Mouse (Mus musculus) E14TG2a.4 (cell line): ENCODE data around the gene Pkd1.

ENCODE experiments used
- H3K27me3 ChIP-seq: 2 replicates; pipeline ENCODE4 v1.6.1; 2014; ENCODE audit warnings: low read length, control low read depth; ENCODE audit not compliant: insufficient read depth
- H3K36me3 ChIP-seq: 2 replicates; pipeline ENCODE4 v1.6.1; 2014; ENCODE audit warnings: low read length, control low read depth; ENCODE audit not compliant: insufficient read depth
- H3K4me1 ChIP-seq: replicated peaks from 2 replicates; pipeline ENCODE4 v1.6.1; 2014; ENCODE audit warnings: low read depth, low read length, control low read depth
- H3K4me3 ChIP-seq: replicated peaks from 2 replicates; pipeline ENCODE4 v1.5.1; 2014; ENCODE audit warnings: mild to moderate bottlenecking, low read length
- H3K9me3 ChIP-seq: 2 replicates; pipeline ENCODE4 v1.6.1; 2014; ENCODE audit warnings: low read length, control low read depth
- CTCF ChIP-seq: conservative IDR thresholded peaks from 2 replicates; pipeline ENCODE4 v1.5.1; 2014; ENCODE audit warnings: low read length
- NANOG ChIP-seq: IDR thresholded peaks from 2 replicates; pipeline ENCODE4 v1.6.1; 2014; ENCODE audit warnings: borderline replicate concordance, low read length, mixed read lengths
- POU5F1 ChIP-seq: IDR thresholded peaks from 2 replicates; pipeline ENCODE4 v1.6.1; 2014; ENCODE audit warnings: low read length, borderline replicate concordance

The Pkd1 gene

GRCm38 (mm10) chr17:24513609-24514008 is 36.0 kb upstream of the Pkd1 start:
- no peaks in the 10 kb centered on the region for H3K27me3 ChIP-seq
- peaks cover 46% of the 10 kb centered on the region for H3K4me1 ChIP-seq
- TF ChIP-seq CTCF (peak; percentile 73), NANOG (no peak)
- 0 out of 2 replicates have a peak overlapping the region, but pooled peaks have one; percentile 45 for H3K4me3 ChIP-seq
- H3K9me3 ChIP-seq, result no peaks in the 10 kb centered on the region
- peaks cover 98% of the 10 kb centered on the region for H3K36me3 ChIP-seq

- H3K4me3 ChIP-seq, result peak overlapping the region; percentile 45
- peaks cover 98% of the 10 kb centered on the region for H3K36me3 ChIP-seq
- H3K27me3 ChIP-seq, result no peaks in the 10 kb centered on the region
- no peaks in the 10 kb centered on the region for H3K9me3 ChIP-seq
- TF ChIP-seq NANOG, result no peak
- TF ChIP-seq POU5F1, result no peak
- no peak for TF ChIP-seq CTCF
- H3K4me1 ChIP-seq, result peaks cover 42% of the 10 kb centered on the region
Measured at GRCm38 (mm10) chr17:24514270-24515257, 35.1 kb upstream of the Pkd1 start.

GRCm38 (mm10) chr17:24520450-24520849 is 29.2 kb upstream of the Pkd1 start:
- Histone ChIP-seq H3K4me1 (peaks cover 39% of the 10 kb centered on the region), H3K9me3 (no peaks in the 10 kb centered on the region), H3K27me3 (no peaks in the 10 kb centered on the region), H3K36me3 (peaks cover 87% of the 10 kb centered on the region), H3K4me3 (no peak overlapping the region)
- TF ChIP-seq NANOG (no peak), CTCF (no peak), POU5F1 (no peak)

GRCm38 (mm10) chr17:24524734-24525133 is 24.9 kb upstream of the Pkd1 start:
- Histone ChIP-seq H3K27me3 (no peaks in the 10 kb centered on the region), H3K36me3 (peaks cover 71% of the 10 kb centered on the region), H3K4me3 (0 out of 2 replicates have a peak overlapping the region, but pooled peaks have one; percentile 17), H3K4me1 (peaks cover 44% of the 10 kb centered on the region), H3K9me3 (no peaks in the 10 kb centered on the region)
- TF ChIP-seq CTCF (no peak), NANOG (no peak), POU5F1 (no peak)

GRCm38 (mm10) chr17:24527315-24527714 is 22.3 kb upstream of the Pkd1 start:
- H3K27me3 ChIP-seq, result no peaks in the 10 kb centered on the region

GRCm38 (mm10) chr17:24527723-24528559 is 21.7 kb upstream of the Pkd1 start, which contains the start of gene Traf7:
Gene Traf7, minus strand, starts transcription at chr17:24527938.
- H3K9me3 ChIP-seq, result no peaks in the 10 kb centered on the region
- peaks cover 64% of the 10 kb centered on the region for H3K4me1 ChIP-seq
- H3K36me3 ChIP-seq, result peaks cover 65% of the 10 kb centered on the region
- H3K4me3 ChIP-seq, result peak within 1 kb of the TSS; percentile 99
- TF ChIP-seq POU5F1, result no peak
- no peak for TF ChIP-seq CTCF
- peak; percentile 19; the same call in 1 of the 2 replicates for TF ChIP-seq NANOG
- no peaks in the 10 kb centered on the region for H3K27me3 ChIP-seq

More at GRCm38 (mm10) chr17:24527315-24527714, 22.3 kb upstream of the Pkd1 start:
- no peak for TF ChIP-seq CTCF
- TF ChIP-seq NANOG, result no peak
- no peak for TF ChIP-seq POU5F1
- Histone ChIP-seq H3K9me3 (no peaks in the 10 kb centered on the region), H3K36me3 (peaks cover 68% of the 10 kb centered on the region), H3K4me1 (peaks cover 57% of the 10 kb centered on the region), H3K4me3 (peak overlapping the region; percentile 99)

GRCm38 (mm10) chr17:24528560-24528918 is 21.1 kb upstream of the Pkd1 start:
- Histone ChIP-seq H3K27me3 (no peaks in the 10 kb centered on the region), H3K36me3 (peaks cover 60% of the 10 kb centered on the region), H3K4me1 (peaks cover 66% of the 10 kb centered on the region), H3K9me3 (no peaks in the 10 kb centered on the region), H3K4me3 (peak overlapping the region; percentile 96)
- TF ChIP-seq CTCF (no peak), NANOG (no peak), POU5F1 (no peak)

GRCm38 (mm10) chr17:24529007-24529451 is 20.6 kb upstream of the Pkd1 start:
- peaks cover 70% of the 10 kb centered on the region for H3K4me1 ChIP-seq
- H3K4me3 ChIP-seq, result peak overlapping the region; percentile 96
- H3K27me3 ChIP-seq, result no peaks in the 10 kb centered on the region
- H3K36me3 ChIP-seq, result peaks cover 60% of the 10 kb centered on the region
- TF ChIP-seq POU5F1 (no peak), CTCF (peak; percentile 50)
- no peaks in the 10 kb centered on the region for H3K9me3 ChIP-seq
